Mouse (Mus musculus): Measurements from ENCODE around the gene Olfr820. TPM values are rescaled to one million over a fixed set of nuclear protein-coding genes. Genes with fewer than 3 reads are reported as not detected.
"Not testable (repeated sequence)": the region's sequence is repeated elsewhere in the genome, so short reads cannot be mapped to it uniquely, and the experiment has no call there.

Olfr820 gene
- polyA plus RNA-seq (2015; fragmentation: Nextera tagmentation; extraction: Ambion mirVana) = not detected in 2 replicates

- Histone ChIP-seq H3K27me3 (no peaks in the 10 kb centered on the region), H3K27ac (no peak within 1 kb of the TSS), H3K9ac (no peak within 1 kb of the TSS), H3K4me1 (replicated peaks) (no peaks in the 10 kb centered on the region), H3K36me3 (no peaks in the 10 kb centered on the region), H3K4me2 (no peak within 1 kb of the TSS), H3K4me3 (no peak within 1 kb of the TSS), H3K9me3 (no peaks in the 10 kb centered on the region)
- ATAC-seq (ENCODE audit: low FRiP score) = no peak
These were observed at the start of gene Olfr820 for GRCm38 (mm10) chr10:130012321-130012720. TSS of gene Olfr820 (plus strand) at chr10:130012621.

DNA sequence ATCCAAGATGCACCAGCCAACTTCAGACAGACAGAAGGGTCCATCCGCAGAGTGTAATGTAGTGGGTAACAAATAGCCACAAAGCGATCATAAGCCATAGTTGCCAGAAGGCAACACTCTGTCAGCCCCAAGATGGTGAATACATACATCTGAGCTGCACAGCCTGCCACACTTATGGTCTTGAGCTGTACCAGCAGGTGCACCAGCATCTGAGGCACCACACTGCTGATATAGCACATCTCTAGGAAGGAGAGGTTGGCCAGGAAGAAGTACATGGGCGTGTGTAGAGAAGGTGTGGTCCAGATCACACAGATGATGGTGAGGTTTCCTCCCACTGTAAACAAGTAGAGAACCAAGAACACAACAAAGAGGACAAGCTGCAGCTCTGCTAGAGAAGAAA is 46.2 kb upstream of the Olfr820 start:
- ATAC-seq (ENCODE audit: low FRiP score); H3K4me3 ChIP-seq; H3K27ac ChIP-seq; H3K27me3 ChIP-seq; H3K9me3 ChIP-seq; H3K4me2 ChIP-seq; H3K4me1 ChIP-seq (replicated peaks); H3K9ac ChIP-seq; H3K36me3 ChIP-seq: not testable (repeated sequence)
- 100% methylated on average over 2 of the region's 3 CpGs for WGBS

- not testable (repeated sequence) for H3K36me3 ChIP-seq; H3K9ac ChIP-seq; H3K27ac ChIP-seq; ATAC-seq (ENCODE audit: low FRiP score); H3K4me1 ChIP-seq (replicated peaks); H3K4me2 ChIP-seq; H3K9me3 ChIP-seq; H3K27me3 ChIP-seq; H3K4me3 ChIP-seq
- 87% methylated on average over 2 of the region's 2 CpGs for WGBS
These were observed 45.3 kb upstream of the Olfr820 start, which contains the start of gene Olfr819 for GRCm38 (mm10) chr10:129967166-129967565. TSS of gene Olfr819 (minus strand) at chr10:129967266.

DNA sequence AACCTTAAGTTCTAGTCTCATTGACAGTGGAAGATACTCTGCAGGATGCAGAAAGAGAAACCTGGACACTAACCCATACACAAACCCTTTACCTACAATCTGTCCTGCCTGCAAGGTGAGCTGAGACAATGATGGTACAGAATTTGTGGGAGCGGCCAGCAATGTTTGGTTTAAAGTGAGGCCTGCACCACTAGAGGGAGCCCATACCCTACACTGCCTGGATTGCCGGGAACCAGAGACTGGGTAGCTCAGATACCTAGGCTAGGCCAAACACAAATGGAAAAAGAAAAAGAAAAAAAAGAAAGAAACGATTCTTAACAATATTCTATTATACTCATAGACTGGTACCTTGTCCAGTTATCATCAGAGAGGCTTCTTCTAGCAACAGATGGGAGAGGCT is 39.4 kb upstream of the Olfr820 start:
- H3K4me2 ChIP-seq; H3K27me3 ChIP-seq; H3K9me3 ChIP-seq; H3K27ac ChIP-seq; H3K36me3 ChIP-seq; H3K4me3 ChIP-seq; H3K4me1 ChIP-seq (replicated peaks); ATAC-seq (ENCODE audit: low FRiP score); H3K9ac ChIP-seq: not testable (repeated sequence)
- no CpG with 5 or more reads among the region's 3 CpGs for WGBS

GRCm38 (mm10) chr10:129976040-129976439 is 36.4 kb upstream of the Olfr820 start, which contains the start of gene Olfr247:
TSS of gene Olfr247 (minus strand) at chr10:129976140.
- H3K9me3 ChIP-seq; ATAC-seq (ENCODE audit: low FRiP score); H3K4me2 ChIP-seq; H3K36me3 ChIP-seq; H3K4me1 ChIP-seq (replicated peaks); H3K4me3 ChIP-seq; H3K9ac ChIP-seq; H3K27me3 ChIP-seq; H3K27ac ChIP-seq: not testable (repeated sequence)
- WGBS = no CpG with 5 or more reads among the region's 2 CpGs

- not testable (repeated sequence) for H3K27ac ChIP-seq; H3K9me3 ChIP-seq; H3K4me2 ChIP-seq; H3K4me1 ChIP-seq (replicated peaks); H3K36me3 ChIP-seq; H3K4me3 ChIP-seq; H3K9ac ChIP-seq; ATAC-seq (ENCODE audit: low FRiP score); H3K27me3 ChIP-seq
- no CpG with 5 or more reads among the region's 3 CpGs for WGBS
These were observed 30.6 kb upstream of the Olfr820 start for GRCm38 (mm10) chr10:129981867-129982266.

- not testable (repeated sequence) for ATAC-seq (ENCODE audit: low FRiP score); H3K4me3 ChIP-seq; H3K27ac ChIP-seq; H3K36me3 ChIP-seq; H3K27me3 ChIP-seq; H3K9me3 ChIP-seq; H3K4me2 ChIP-seq; H3K4me1 ChIP-seq (replicated peaks); H3K9ac ChIP-seq
- no CpG with 5 or more reads among the region's 1 CpGs for WGBS
These were observed 27.5 kb upstream of the Olfr820 start, which contains the start of gene Gm10310 for GRCm38 (mm10) chr10:129984962-129985361. TSS of gene Gm10310 (minus strand) at chr10:129985062.

GRCm38 (mm10) chr10:130004104-130004503 is 8.3 kb upstream of the Olfr820 start:
- ATAC-seq (ENCODE audit: low FRiP score); H3K4me3 ChIP-seq; H3K36me3 ChIP-seq; H3K4me2 ChIP-seq; H3K27ac ChIP-seq; H3K4me1 ChIP-seq (replicated peaks); H3K9me3 ChIP-seq; H3K9ac ChIP-seq; H3K27me3 ChIP-seq: not testable (repeated sequence)
- 88% methylated on average over 4 of the region's 4 CpGs for WGBS

DNA sequence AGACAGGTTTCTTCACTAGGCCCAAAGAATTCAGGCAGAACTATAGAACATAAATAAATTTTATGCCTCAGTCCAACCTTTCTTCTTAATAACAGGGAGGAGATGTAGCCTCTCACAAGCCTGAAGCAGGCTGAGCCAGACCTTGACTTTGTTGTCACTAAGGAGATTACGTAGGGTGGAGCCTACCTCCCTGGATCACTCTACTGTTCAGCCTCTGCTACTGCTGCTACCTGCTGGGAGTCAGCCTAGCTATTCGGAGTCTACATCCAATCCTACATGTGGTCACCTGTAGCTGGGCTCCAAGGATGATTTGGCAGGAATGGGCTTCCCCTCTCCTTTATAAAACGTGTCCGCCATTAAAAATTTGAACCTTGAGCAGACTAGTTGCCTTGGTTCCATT is 7.1 kb upstream of the Olfr820 start:
- H3K4me2 ChIP-seq; H3K27me3 ChIP-seq; H3K9ac ChIP-seq; H3K4me3 ChIP-seq; H3K36me3 ChIP-seq; H3K9me3 ChIP-seq; ATAC-seq (ENCODE audit: low FRiP score); H3K4me1 ChIP-seq (replicated peaks); H3K27ac ChIP-seq: not testable (repeated sequence)
- WGBS = 85% methylated on average over 4 of the region's 4 CpGs

- no peaks in the 10 kb centered on the region for H3K36me3 ChIP-seq
- H3K4me3 ChIP-seq = no peak within 1 kb of the TSS
- H3K9me3 ChIP-seq = no peaks in the 10 kb centered on the region
- no peak for ATAC-seq (ENCODE audit: low FRiP score)
- no peaks in the 10 kb centered on the region for H3K27me3 ChIP-seq
- no peak within 1 kb of the TSS for H3K4me2 ChIP-seq
- no peak within 1 kb of the TSS for H3K9ac ChIP-seq
- H3K27ac ChIP-seq = no peak within 1 kb of the TSS
- no peaks in the 10 kb centered on the region for H3K4me1 ChIP-seq (replicated peaks)
These were observed 17.6 kb downstream of the Olfr820 start, which contains the start of gene Olfr821 for GRCm38 (mm10) chr10:130030048-130030447. TSS of gene Olfr821 (plus strand) at chr10:130030348.

DNA sequence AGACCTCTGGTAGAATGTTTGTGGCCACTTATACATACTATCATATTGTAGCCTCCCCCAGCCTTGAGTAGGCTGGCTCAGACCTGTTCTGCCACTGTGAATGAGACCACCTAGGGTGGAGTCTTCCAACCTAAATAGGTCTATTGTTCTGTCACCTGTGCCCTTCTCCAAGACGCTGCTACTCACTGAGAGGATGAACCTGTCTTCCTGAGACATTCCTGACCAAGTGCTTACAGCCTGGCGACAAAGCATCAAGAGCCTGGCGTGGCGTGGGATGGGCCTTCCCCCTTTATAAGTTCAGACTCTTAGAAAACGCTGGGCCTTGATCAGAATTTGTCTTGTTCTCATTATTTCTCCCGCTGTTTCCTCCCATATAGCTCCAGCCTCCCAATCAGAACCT is 24.7 kb downstream of the Olfr820 start:
- Histone ChIP-seq H3K9me3 (no peaks in the 10 kb centered on the region), H3K4me3 (no peak overlapping the region), H3K4me2 (no peak overlapping the region), H3K36me3 (no peaks in the 10 kb centered on the region), H3K9ac (no peak overlapping the region), H3K4me1 (replicated peaks) (no peaks in the 10 kb centered on the region), H3K27ac (no peak overlapping the region), H3K27me3 (no peaks in the 10 kb centered on the region)
- WGBS = 68% methylated on average over 6 of the region's 6 CpGs
- no peak for ATAC-seq (ENCODE audit: low FRiP score)
